Mouse (Mus musculus) hindbrain, embryonic 16.5 days (tissue): ENCODE data around the gene Plac8. TPM values are rescaled to one million over a fixed set of nuclear protein-coding genes. Genes with fewer than 3 reads are reported as not detected.

Experiments
- polyA plus RNA-seq: library from polyadenylated mRNA; unstranded; fragments of >200 nt; fragmentation: Nextera tagmentation; extraction: Ambion mirVana; gene quantifications from 2 replicates; pipeline ENCODE4 v1.2.1, GENCODE M21; 2015

Gene Plac8
- polyA plus RNA-seq, 1 experiment from 2014 or later, result 0.65 TPM

Other genes starting within 250 kb of the Plac8 start
- 84.2 and 108 TPM in 2 replicates for gene Sec31a, start 156.0 kb downstream of the Plac8 start, polyA plus RNA-seq
- gene Lin54, start 71.6 kb downstream of the Plac8 start, polyA plus RNA-seq, result 7.7 and 8.8 TPM in 2 replicates
- 170 and 173 TPM in 2 replicates for gene Cops4, start 53.9 kb downstream of the Plac8 start, polyA plus RNA-seq
- gene Coq2, start 102.9 kb upstream of the Plac8 start, polyA plus RNA-seq, result 49.6 and 49.8 TPM in 2 replicates
- 0.56 and 0.66 TPM in 2 replicates for gene Hpse, start 147.5 kb upstream of the Plac8 start, polyA plus RNA-seq
- 16.0 and 17.2 TPM in 2 replicates for gene Helq, start 226.4 kb upstream of the Plac8 start, polyA plus RNA-seq
- gene Mrps18c, start 226.4 kb upstream of the Plac8 start, polyA plus RNA-seq, result 130 and 139 TPM in 2 replicates
- 13.1 and 14.3 TPM in 2 replicates for gene Abraxas1, start 248.7 kb upstream of the Plac8 start, polyA plus RNA-seq